Mouse (Mus musculus) hindbrain, embryonic 15.5 days (tissue): ENCODE measurements around the gene Wscd2. TPM values are rescaled to one million over a fixed set of nuclear protein-coding genes. Genes with fewer than 3 reads are reported as not detected.

Source experiments
- ATAC-seq: fragments of 200-750 bp; cut with Nextera tagmentation; 2 replicates; pipeline ENCODE4 v1.8.0; 2017; ENCODE audit warnings: low read depth, moderate number of reproducible peaks, moderate TSS enrichment; ENCODE audit not compliant: low FRiP score
- H3K27ac ChIP-seq: fragments of 300-500 bp; sonication (generic); replicated peaks from 2 replicates; pipeline ENCODE4 v1.5.1; 2015; ENCODE audit warnings: mild to moderate bottlenecking, inconsistent platforms
- H3K27me3 ChIP-seq: fragments of 300-500 bp; sonication (generic); 2 replicates; pipeline ENCODE4 v1.6.1; 2015; ENCODE audit warnings: control low read depth, inconsistent platforms
- H3K36me3 ChIP-seq: fragments of 300-500 bp; sonication (generic); 2 replicates; pipeline ENCODE4 v1.6.1; 2015; ENCODE audit warnings: control low read depth, inconsistent platforms
- H3K4me1 ChIP-seq: fragments of 300-500 bp; sonication (generic); replicated peaks from 2 replicates; pipeline ENCODE4 v1.6.1; 2015; ENCODE audit warnings: control low read depth, inconsistent platforms
- H3K4me2 ChIP-seq: fragments of 300-500 bp; sonication (generic); 2 replicates; pipeline ENCODE4 v1.6.1; 2015; ENCODE audit warnings: moderate library complexity, mild to moderate bottlenecking, inconsistent platforms
- H3K4me3 ChIP-seq: fragments of 300-500 bp; sonication (generic); 2 replicates; pipeline ENCODE4 v1.5.1; 2015; ENCODE audit warnings: mild to moderate bottlenecking, inconsistent platforms
- H3K9ac ChIP-seq: fragments of 300-500 bp; sonication (generic); 2 replicates; pipeline ENCODE4 v1.6.1; 2015; ENCODE audit warnings: inconsistent platforms
- H3K9me3 ChIP-seq: fragments of 300-500 bp; sonication (generic); 2 replicates; pipeline ENCODE4 v1.6.1; 2016; ENCODE audit warnings: control low read depth, inconsistent platforms
- WGBS: fragments of 180-500 bp; shearing (Covaris S2); methylation state at CpG from one replicate; pipeline ENCODE4 v1.1.7; 2015; 5-methylcytosine and 5-hydroxymethylcytosine counted together
- polyA plus RNA-seq: library from polyadenylated mRNA; unstranded; fragments of >200 nt; fragmentation: Nextera tagmentation; extraction: Ambion mirVana; gene quantifications from 2 replicates; pipeline ENCODE4 v1.2.1, GENCODE M21; 2015

Wscd2 gene
- polyA plus RNA-seq, 1 experiment from 2014 or later = 13.8 TPM

GRCm38 (mm10) chr5:113625068-113625467 lies 134.9 kb downstream of the Wscd2 start:
- Histone ChIP-seq H3K4me3 (no peak overlapping the region), H3K27me3 (no peaks in the 10 kb centered on the region), H3K36me3 (no peaks in the 10 kb centered on the region), H3K9ac (no peak overlapping the region), H3K27ac (no peak overlapping the region), H3K9me3 (no peaks in the 10 kb centered on the region), H3K4me2 (no peak overlapping the region), H3K4me1 (peaks cover 7% of the 10 kb centered on the region)
- no peak for ATAC-seq
- 82% methylated on average over 4 of the region's 4 CpGs for WGBS

GRCm38 (mm10) chr5:113626352-113626751 lies 136.2 kb downstream of the Wscd2 start:
- Histone ChIP-seq H3K4me3 (no peak overlapping the region), H3K27ac (no peak overlapping the region), H3K27me3 (no peaks in the 10 kb centered on the region), H3K36me3 (no peaks in the 10 kb centered on the region), H3K4me1 (peaks cover 7% of the 10 kb centered on the region), H3K4me2 (no peak overlapping the region), H3K9me3 (no peaks in the 10 kb centered on the region), H3K9ac (no peak overlapping the region)
- ATAC-seq = no peak
- WGBS = 86% methylated on average over 8 of the region's 8 CpGs

GRCm38 (mm10) chr5:113626991-113627390 lies 136.9 kb downstream of the Wscd2 start:
- Histone ChIP-seq H3K9me3 (no peaks in the 10 kb centered on the region), H3K27ac (no peak overlapping the region), H3K27me3 (no peaks in the 10 kb centered on the region), H3K9ac (no peak overlapping the region), H3K4me2 (no peak overlapping the region), H3K4me3 (no peak overlapping the region), H3K36me3 (no peaks in the 10 kb centered on the region), H3K4me1 (peaks cover 7% of the 10 kb centered on the region)
- no peak for ATAC-seq
- WGBS = 87% methylated on average over 5 of the region's 5 CpGs

GRCm38 (mm10) chr5:113627820-113628437 lies 137.8 kb downstream of the Wscd2 start:
- Histone ChIP-seq H3K27ac (no peak overlapping the region), H3K4me3 (no peak overlapping the region), H3K4me1 (peaks cover 7% of the 10 kb centered on the region), H3K27me3 (no peaks in the 10 kb centered on the region), H3K4me2 (no peak overlapping the region), H3K36me3 (no peaks in the 10 kb centered on the region), H3K9ac (no peak overlapping the region), H3K9me3 (no peaks in the 10 kb centered on the region)
- no peak for ATAC-seq
- WGBS = 66% methylated on average over 11 of the region's 11 CpGs

- no peaks in the 10 kb centered on the region for H3K27me3 ChIP-seq
- no peak overlapping the region for H3K9ac ChIP-seq
- WGBS = 88% methylated on average over 3 of the region's 3 CpGs
- no peaks in the 10 kb centered on the region for H3K9me3 ChIP-seq
- H3K27ac ChIP-seq = no peak overlapping the region
- no peak overlapping the region for H3K4me2 ChIP-seq
- no peak overlapping the region for H3K4me3 ChIP-seq
- ATAC-seq = no peak
- H3K36me3 ChIP-seq = no peaks in the 10 kb centered on the region
- peaks cover 9% of the 10 kb centered on the region for H3K4me1 ChIP-seq
Observed at GRCm38 (mm10) chr5:113629248-113629647, 139.1 kb downstream of the Wscd2 start.

- H3K27ac ChIP-seq = no peak overlapping the region
- WGBS = 62% methylated on average over 10 of the region's 10 CpGs
- ATAC-seq = no peak
Observed at GRCm38 (mm10) chr5:113630116-113630515, 140.0 kb downstream of the Wscd2 start.

GRCm38 (mm10) chr5:113633037-113633714 lies 143.0 kb downstream of the Wscd2 start:
- H3K9ac ChIP-seq = no peak overlapping the region
- no peaks in the 10 kb centered on the region for H3K9me3 ChIP-seq
- H3K4me3 ChIP-seq = no peak overlapping the region
- 55% methylated on average over 9 of the region's 9 CpGs for WGBS
- H3K27ac ChIP-seq = no peak overlapping the region
- H3K27me3 ChIP-seq = no peaks in the 10 kb centered on the region
- peaks cover 9% of the 10 kb centered on the region for H3K4me1 ChIP-seq
- no peaks in the 10 kb centered on the region for H3K36me3 ChIP-seq
- H3K4me2 ChIP-seq = no peak overlapping the region
- ATAC-seq = no peak

More at GRCm38 (mm10) chr5:113630116-113630515, 140.0 kb downstream of the Wscd2 start:
- no peak overlapping the region for H3K4me3 ChIP-seq
- no peaks in the 10 kb centered on the region for H3K9me3 ChIP-seq
- H3K4me2 ChIP-seq = no peak overlapping the region
- peaks cover 11% of the 10 kb centered on the region for H3K4me1 ChIP-seq
- no peaks in the 10 kb centered on the region for H3K27me3 ChIP-seq
- no peak overlapping the region for H3K9ac ChIP-seq
- no peaks in the 10 kb centered on the region for H3K36me3 ChIP-seq

GRCm38 (mm10) chr5:113634024-113634651 lies 144.0 kb downstream of the Wscd2 start:
- no peaks in the 10 kb centered on the region for H3K27me3 ChIP-seq
- no peak overlapping the region for H3K4me3 ChIP-seq
- H3K4me1 ChIP-seq = peaks cover 8% of the 10 kb centered on the region
- H3K27ac ChIP-seq = no peak overlapping the region; the same call in 1 of the 2 replicates
- no peak overlapping the region for H3K9ac ChIP-seq
- 59% methylated on average over 13 of the region's 13 CpGs for WGBS
- H3K9me3 ChIP-seq = no peaks in the 10 kb centered on the region
- H3K36me3 ChIP-seq = no peaks in the 10 kb centered on the region
- no peak overlapping the region for H3K4me2 ChIP-seq
- no peak for ATAC-seq

- Histone ChIP-seq H3K27ac (no peak overlapping the region), H3K9ac (no peak overlapping the region), H3K4me1 (peaks cover 9% of the 10 kb centered on the region), H3K9me3 (no peaks in the 10 kb centered on the region), H3K36me3 (no peaks in the 10 kb centered on the region), H3K4me3 (no peak overlapping the region), H3K27me3 (no peaks in the 10 kb centered on the region), H3K4me2 (no peak overlapping the region)
- 90% methylated on average over 7 of the region's 7 CpGs for WGBS
- ATAC-seq = no peak
Observed at GRCm38 (mm10) chr5:113634887-113635610, 144.9 kb downstream of the Wscd2 start.

GRCm38 (mm10) chr5:113635861-113636565 lies 145.9 kb downstream of the Wscd2 start:
- no peaks in the 10 kb centered on the region for H3K36me3 ChIP-seq
- no peak overlapping the region for H3K4me2 ChIP-seq
- no peak overlapping the region for H3K9ac ChIP-seq
- no peaks in the 10 kb centered on the region for H3K27me3 ChIP-seq
- no peak overlapping the region for H3K4me3 ChIP-seq
- ATAC-seq = no peak
- H3K27ac ChIP-seq = no peak overlapping the region
- no peaks in the 10 kb centered on the region for H3K9me3 ChIP-seq
- H3K4me1 ChIP-seq = peaks cover 14% of the 10 kb centered on the region
- 83% methylated on average over 15 of the region's 15 CpGs for WGBS

- peak; percentile 58; the same call in 1 of the 2 replicates for ATAC-seq
- H3K27ac ChIP-seq = no peak overlapping the region
Observed at GRCm38 (mm10) chr5:113637631-113638030, 147.5 kb downstream of the Wscd2 start.

More at GRCm38 (mm10) chr5:113637631-113638030, 147.5 kb downstream of the Wscd2 start:
- Histone ChIP-seq H3K27me3 (no peaks in the 10 kb centered on the region), H3K4me2 (no peak overlapping the region), H3K4me1 (peaks cover 14% of the 10 kb centered on the region), H3K9ac (no peak overlapping the region), H3K36me3 (no peaks in the 10 kb centered on the region), H3K4me3 (no peak overlapping the region), H3K9me3 (no peaks in the 10 kb centered on the region)
- WGBS = 72% methylated on average over 4 of the region's 4 CpGs
